Mouse (Mus musculus) stomach, embryonic 15.5 days (tissue): ENCODE data around the gene Rpl26. TPM values are rescaled to one million over a fixed set of nuclear protein-coding genes. Genes with fewer than 3 reads are reported as not detected.

Experiments used
- ATAC-seq: fragments of 200-750 bp; cut with Nextera tagmentation; 2 replicates; pipeline ENCODE4 v1.8.0; 2017; ENCODE audit warnings: low read depth, moderate number of reproducible peaks, moderate TSS enrichment; ENCODE audit not compliant: insufficient read depth, low FRiP score
- H3K27ac ChIP-seq: fragments of 300-500 bp; sonication (generic); 2 replicates; pipeline ENCODE4 v1.5.1; 2015; ENCODE audit warnings: mild to moderate bottlenecking, inconsistent platforms
- H3K27me3 ChIP-seq: fragments of 300-500 bp; sonication (generic); replicated peaks from 2 replicates; pipeline ENCODE4 v1.6.1; 2015; ENCODE audit warnings: inconsistent platforms
- H3K36me3 ChIP-seq: fragments of 300-500 bp; sonication (generic); 2 replicates; pipeline ENCODE4 v1.6.1; 2015; ENCODE audit warnings: inconsistent platforms
- H3K4me1 ChIP-seq: fragments of 300-500 bp; sonication (generic); 2 replicates; pipeline ENCODE4 v1.6.1; 2015; ENCODE audit warnings: inconsistent platforms
- H3K4me2 ChIP-seq: fragments of 300-500 bp; sonication (generic); 2 replicates; pipeline ENCODE4 v1.6.1; 2015; ENCODE audit warnings: mild to moderate bottlenecking, inconsistent platforms
- H3K4me3 ChIP-seq: fragments of 300-500 bp; sonication (generic); replicated peaks from 2 replicates; pipeline ENCODE4 v1.5.1; 2015; ENCODE audit warnings: inconsistent platforms
- H3K9ac ChIP-seq: fragments of 300-500 bp; sonication (generic); 2 replicates; pipeline ENCODE4 v1.6.1; 2015; ENCODE audit warnings: inconsistent platforms
- H3K9me3 ChIP-seq: fragments of 300-500 bp; sonication (generic); 2 replicates; pipeline ENCODE4 v1.6.1; 2016; ENCODE audit warnings: inconsistent platforms
- WGBS: fragments of 180-500 bp; shearing (Covaris S2); methylation state at CpG from one replicate; pipeline ENCODE4 v1.1.7; 2015; 5-methylcytosine and 5-hydroxymethylcytosine counted together
- polyA plus RNA-seq: library from polyadenylated mRNA; unstranded; fragments of >200 nt; fragmentation: Nextera tagmentation; extraction: Ambion mirVana; gene quantifications from 2 replicates; pipeline ENCODE4 v1.2.1, GENCODE M21; 2015

Rpl26 gene
- 1,013 and 1,066 TPM in 2 replicates for polyA plus RNA-seq

GRCm38 (mm10) chr11:68901351-68902046, at the start of gene Rpl26:
Gene Rpl26, plus strand, starts transcription at chr11:68901583.
- peak within 1 kb of the TSS; percentile 80 for H3K27ac ChIP-seq
- peak within 1 kb of the TSS; percentile 85 for H3K4me3 ChIP-seq
- H3K9me3 ChIP-seq = no peaks in the 10 kb centered on the region
- ATAC-seq = peak; percentile 83
- H3K36me3 ChIP-seq = peaks cover 28% of the 10 kb centered on the region
- WGBS = under 1% methylated on average over 52 of the region's 52 CpGs
- peak within 1 kb of the TSS; percentile 73 for H3K9ac ChIP-seq
- H3K27me3 ChIP-seq = peaks cover 3% of the 10 kb centered on the region; the same call in 1 of the 2 replicates
- peaks cover 9% of the 10 kb centered on the region for H3K4me1 ChIP-seq
- peak within 1 kb of the TSS; percentile 86 for H3K4me2 ChIP-seq

GRCm38 (mm10) chr11:68851644-68852485, 49.5 kb upstream of the Rpl26 start:
- Histone ChIP-seq H3K9me3 (no peaks in the 10 kb centered on the region), H3K27me3 (no peaks in the 10 kb centered on the region), H3K9ac (peak overlapping the region; percentile 90), H3K4me3 (peak overlapping the region; percentile 91), H3K4me1 (peaks cover 10% of the 10 kb centered on the region), H3K36me3 (no peaks in the 10 kb centered on the region), H3K27ac (peak overlapping the region; percentile 100), H3K4me2 (peak overlapping the region; percentile 65)
- ATAC-seq = no peak
- WGBS = 2% methylated on average over 13 of the region's 13 CpGs

GRCm38 (mm10) chr11:68852486-68852901, 48.9 kb upstream of the Rpl26 start:
- Histone ChIP-seq H3K9me3 (no peaks in the 10 kb centered on the region), H3K27me3 (no peaks in the 10 kb centered on the region), H3K4me2 (peak overlapping the region; percentile 65), H3K36me3 (no peaks in the 10 kb centered on the region), H3K9ac (peak overlapping the region; percentile 90), H3K27ac (peak overlapping the region; percentile 100), H3K4me3 (peak overlapping the region; percentile 91), H3K4me1 (peaks cover 10% of the 10 kb centered on the region)
- 0% methylated on average over 35 of the region's 36 CpGs for WGBS
- ATAC-seq = peak; percentile 68

- Histone ChIP-seq H3K4me1 (peaks cover 10% of the 10 kb centered on the region), H3K36me3 (no peaks in the 10 kb centered on the region), H3K27ac (peak overlapping the region; percentile 100), H3K4me3 (peak overlapping the region; percentile 91), H3K9ac (peak overlapping the region; percentile 90), H3K27me3 (no peaks in the 10 kb centered on the region), H3K4me2 (peak overlapping the region; percentile 65), H3K9me3 (no peaks in the 10 kb centered on the region)
- WGBS = under 1% methylated on average over 42 of the region's 42 CpGs
- ATAC-seq = peak; percentile 99
Observed at GRCm38 (mm10) chr11:68852932-68853409, 48.4 kb upstream of the Rpl26 start.

GRCm38 (mm10) chr11:68853611-68854401, 47.6 kb upstream of the Rpl26 start:
- no peaks in the 10 kb centered on the region for H3K27me3 ChIP-seq
- H3K4me2 ChIP-seq = peak overlapping the region; percentile 61
- peak overlapping the region; percentile 100 for H3K27ac ChIP-seq
- H3K4me3 ChIP-seq = peak overlapping the region; percentile 91
- peak overlapping the region; percentile 26; the same call in 1 of the 2 replicates for H3K9ac ChIP-seq
- H3K9me3 ChIP-seq = no peaks in the 10 kb centered on the region
- 28% methylated on average over 14 of the region's 14 CpGs for WGBS
- no peaks in the 10 kb centered on the region for H3K36me3 ChIP-seq
- ATAC-seq = peak; percentile 19
- H3K4me1 ChIP-seq = peaks cover 10% of the 10 kb centered on the region

GRCm38 (mm10) chr11:68854621-68855020, 46.8 kb upstream of the Rpl26 start:
- 79% methylated on average over 3 of the region's 3 CpGs for WGBS
- H3K27ac ChIP-seq = peak overlapping the region; percentile 100; the same call in 1 of the 2 replicates
- H3K4me3 ChIP-seq = no peak overlapping the region

GRCm38 (mm10) chr11:68857329-68857728, 44.1 kb upstream of the Rpl26 start:
- Histone ChIP-seq H3K9ac (no peak overlapping the region), H3K27ac (no peak overlapping the region), H3K36me3 (no peaks in the 10 kb centered on the region), H3K27me3 (no peaks in the 10 kb centered on the region), H3K4me1 (peaks cover 7% of the 10 kb centered on the region), H3K4me2 (no peak overlapping the region), H3K9me3 (no peaks in the 10 kb centered on the region), H3K4me3 (no peak overlapping the region)
- WGBS = 84% methylated on average over 3 of the region's 3 CpGs
- ATAC-seq = no peak

More at GRCm38 (mm10) chr11:68854621-68855020, 46.8 kb upstream of the Rpl26 start:
- H3K4me2 ChIP-seq = no peak overlapping the region
- no peaks in the 10 kb centered on the region for H3K27me3 ChIP-seq
- no peak for ATAC-seq
- H3K36me3 ChIP-seq = no peaks in the 10 kb centered on the region
- no peaks in the 10 kb centered on the region for H3K9me3 ChIP-seq
- H3K4me1 ChIP-seq = peaks cover 10% of the 10 kb centered on the region
- H3K9ac ChIP-seq = no peak overlapping the region

GRCm38 (mm10) chr11:68859943-68860593, 41.3 kb upstream of the Rpl26 start:
- Histone ChIP-seq H3K27ac (no peak overlapping the region), H3K9me3 (no peaks in the 10 kb centered on the region), H3K4me2 (no peak overlapping the region), H3K9ac (no peak overlapping the region), H3K36me3 (no peaks in the 10 kb centered on the region), H3K27me3 (no peaks in the 10 kb centered on the region), H3K4me3 (no peak overlapping the region), H3K4me1 (0 out of 2 replicates have a peak, but pooled peaks cover 8% of the 10 kb centered on the region)
- WGBS = 67% methylated on average over 8 of the region's 8 CpGs
- ATAC-seq = no peak

GRCm38 (mm10) chr11:68862260-68862659, 39.1 kb upstream of the Rpl26 start:
- no peak overlapping the region for H3K4me3 ChIP-seq
- H3K9me3 ChIP-seq = no peaks in the 10 kb centered on the region
- no peaks in the 10 kb centered on the region for H3K36me3 ChIP-seq
- no peak for ATAC-seq
- no peaks in the 10 kb centered on the region for H3K27me3 ChIP-seq
- 0 out of 2 replicates have a peak, but pooled peaks cover 8% of the 10 kb centered on the region for H3K4me1 ChIP-seq
- no peak overlapping the region for H3K9ac ChIP-seq
- no peak overlapping the region for H3K4me2 ChIP-seq
- H3K27ac ChIP-seq = no peak overlapping the region
- 68% methylated on average over 2 of the region's 2 CpGs for WGBS

GRCm38 (mm10) chr11:68863631-68864091, 37.7 kb upstream of the Rpl26 start:
- Histone ChIP-seq H3K27ac (no peak overlapping the region), H3K36me3 (no peaks in the 10 kb centered on the region), H3K27me3 (no peaks in the 10 kb centered on the region), H3K4me2 (no peak overlapping the region), H3K4me1 (0 out of 2 replicates have a peak, but pooled peaks cover 8% of the 10 kb centered on the region), H3K9ac (no peak overlapping the region), H3K4me3 (no peak overlapping the region), H3K9me3 (no peaks in the 10 kb centered on the region)
- no peak for ATAC-seq
- 60% methylated on average over 4 of the region's 4 CpGs for WGBS
